Mouse (Mus musculus) layer of hippocampus, adult 18-20 months (tissue): Measurements from ENCODE around the gene Gtf2ird2. TPM values are rescaled to one million over a fixed set of nuclear protein-coding genes. Genes with fewer than 3 reads are reported as not detected.

ENCODE experiments used
- DNase-seq, 2 experiments: peaks; one replicate each; pipeline ENCODE4 v3.0.0; 2022; ENCODE audit warnings: low spot score in 2 of 2
- long read RNA-seq: library from polyadenylated mRNA; stranded (forward); transcript quantifications from one replicate; pipeline ENCODE4 v2.0.0, GENCODE M21; 2021
- total RNA-seq, 2 experiments: library from RNA; stranded (reverse); gene quantifications; 2 replicates each; pipeline ENCODE4 v1.2.3; 2021

The Gtf2ird2 gene
- total RNA-seq = 10 to 100 TPM; 15.7 to 16.8 TPM
- long read RNA-seq, transcript Gtf2ird2-201 (16 exons, 3,482 nt) = major isoform, 8 of 22 reads
- long read RNA-seq, partial matches to known transcripts = 7 of 22 reads
- long read RNA-seq, other reads (novel, unspliced or antisense) = 7 of 22 reads

- peak; percentile 98 to 99 for DNase-seq
Observed at GRCm38 (mm10) chr5:134183880-134184808, at the start of gene Gtf2ird2. Gtf2ird2 (plus strand) TSS chr5:134184019.

DNA sequence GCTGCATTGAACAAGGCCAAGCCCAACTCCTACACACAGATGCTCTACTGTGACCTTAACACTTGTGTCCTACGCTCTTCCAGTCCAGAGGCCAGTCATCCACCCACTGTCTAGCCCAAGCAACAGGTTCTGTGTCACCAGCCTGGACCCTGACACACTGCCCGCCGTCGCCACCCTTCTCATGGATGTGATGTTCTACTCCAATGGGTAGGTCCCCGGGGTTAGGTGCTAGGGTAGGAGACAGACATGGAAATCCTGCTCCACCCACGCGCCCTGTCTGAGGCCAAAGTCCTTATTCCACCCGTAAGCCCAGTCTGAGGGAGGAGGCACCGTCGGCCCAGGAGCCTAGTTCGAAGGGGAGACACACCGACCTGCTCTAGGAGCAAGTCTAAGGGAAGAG, 47.8 kb upstream of the Gtf2ird2 start:
- DNase-seq = no peak

DNA sequence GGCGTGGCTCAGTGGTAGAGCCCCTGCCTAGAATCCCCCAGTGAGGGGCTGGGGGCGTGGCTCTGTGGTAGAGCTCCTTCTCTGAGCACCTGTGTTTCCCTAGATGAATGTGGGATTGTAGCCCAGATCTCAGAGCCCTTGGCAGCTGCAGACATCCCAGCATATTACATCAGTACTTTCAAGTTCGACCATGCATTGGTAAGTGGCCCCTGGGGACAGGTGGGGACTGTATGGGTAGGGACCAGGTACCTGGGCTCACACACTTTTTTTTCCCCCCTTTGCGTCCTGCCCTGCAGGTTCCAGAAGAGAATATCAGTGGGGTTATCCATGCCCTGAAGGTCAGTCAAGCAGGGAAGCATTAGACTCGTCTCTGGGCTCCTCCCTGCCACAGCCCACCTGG, 45.9 kb upstream of the Gtf2ird2 start:
- DNase-seq = no peak

GRCm38 (mm10) chr5:134139429-134139828, 44.4 kb upstream of the Gtf2ird2 start:
- DNase-seq = no peak

GRCm38 (mm10) chr5:134141236-134141635, 42.6 kb upstream of the Gtf2ird2 start:
- DNase-seq = no peak

- DNase-seq = no peak
Observed at GRCm38 (mm10) chr5:134142381-134142780, 41.4 kb upstream of the Gtf2ird2 start.

DNA sequence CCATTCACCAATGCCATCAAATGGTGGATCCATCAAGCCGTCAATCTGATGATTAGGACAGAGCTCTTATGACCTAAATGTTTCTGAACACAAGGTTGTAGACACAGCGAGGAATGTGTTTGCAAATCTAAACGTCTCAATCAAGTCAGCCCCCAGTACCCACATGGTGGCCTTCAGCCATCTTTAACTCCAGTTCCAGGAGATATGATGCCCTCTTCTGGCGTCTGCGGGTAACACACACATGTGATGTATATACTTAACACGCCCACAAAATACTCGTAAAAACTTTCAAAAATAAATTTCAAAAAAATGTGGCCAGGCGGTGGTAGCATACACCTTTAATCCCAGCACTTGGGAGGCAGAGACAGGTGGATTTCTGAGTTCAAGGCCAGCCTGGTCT, 38.8 kb upstream of the Gtf2ird2 start:
- DNase-seq = no peak

GRCm38 (mm10) chr5:134147194-134147753, 36.5 kb upstream of the Gtf2ird2 start:
- DNase-seq = no peak

- no peak for DNase-seq
Observed at GRCm38 (mm10) chr5:134148153-134148552, 35.7 kb upstream of the Gtf2ird2 start.

DNA sequence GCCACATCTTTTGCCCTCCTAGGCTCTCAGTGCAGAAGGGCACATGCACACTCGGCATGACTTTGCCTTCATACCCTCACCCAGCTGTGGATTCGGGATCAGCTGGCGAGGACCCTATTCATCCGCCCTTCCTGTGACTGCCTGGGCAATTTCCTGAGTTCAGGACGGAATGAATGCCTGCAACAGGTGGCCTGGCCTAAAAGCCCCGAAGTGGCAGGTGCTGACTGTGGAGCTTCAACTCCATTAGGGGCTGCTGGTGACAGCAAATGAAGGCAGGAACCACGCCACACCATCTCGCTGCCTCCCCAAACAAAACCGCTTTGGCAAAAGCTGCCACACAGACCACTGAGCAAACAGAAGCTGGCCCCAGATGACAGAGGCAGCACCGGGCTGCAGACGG, 31.9 kb upstream of the Gtf2ird2 start:
- DNase-seq = no peak

- DNase-seq = no peak
Observed at GRCm38 (mm10) chr5:134155916-134156466, 27.8 kb upstream of the Gtf2ird2 start.

DNA sequence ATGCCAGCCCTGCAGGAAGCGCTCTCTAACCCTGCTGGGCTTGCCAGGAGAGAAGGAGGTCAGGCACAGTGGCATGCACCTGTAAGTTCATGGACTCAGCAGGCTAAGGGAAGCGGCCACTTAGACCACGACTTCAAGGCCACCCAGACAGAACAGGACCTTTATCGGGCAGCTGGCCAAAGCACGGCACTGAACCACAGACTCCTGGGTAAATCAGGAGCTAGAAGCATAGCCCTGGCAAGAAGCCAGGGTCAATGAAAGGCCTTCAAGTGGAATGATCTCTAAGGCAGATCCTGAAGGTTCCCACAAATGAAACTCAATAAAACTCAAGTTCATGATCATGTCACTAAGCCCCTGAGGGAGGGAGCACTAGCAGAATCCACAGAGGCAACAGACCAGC, 19.1 kb upstream of the Gtf2ird2 start:
- DNase-seq = no peak

- no peak for DNase-seq
Observed at GRCm38 (mm10) chr5:134166642-134167041, 17.2 kb upstream of the Gtf2ird2 start.

DNA sequence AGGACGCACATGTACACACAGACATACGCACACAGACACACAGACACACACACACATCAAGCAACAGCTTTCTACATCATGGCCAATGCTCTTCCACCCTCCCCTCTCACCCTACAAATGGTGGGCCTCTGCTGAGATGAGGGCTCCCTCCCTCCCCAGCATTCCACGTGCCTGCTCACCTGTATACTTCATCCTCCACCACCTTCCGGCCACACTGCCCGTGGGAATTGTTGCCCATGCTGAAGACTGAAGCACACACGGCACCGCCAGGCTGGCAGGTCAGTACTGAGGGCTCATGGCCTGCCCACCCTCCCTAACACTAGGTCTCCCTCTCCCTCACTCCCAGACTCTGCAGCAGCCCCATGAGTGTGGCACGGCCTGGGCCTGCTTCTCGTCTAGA, 15.8 kb upstream of the Gtf2ird2 start:
- DNase-seq = no peak

- DNase-seq = no peak
Observed at GRCm38 (mm10) chr5:134169231-134169630, 14.6 kb upstream of the Gtf2ird2 start.

DNA sequence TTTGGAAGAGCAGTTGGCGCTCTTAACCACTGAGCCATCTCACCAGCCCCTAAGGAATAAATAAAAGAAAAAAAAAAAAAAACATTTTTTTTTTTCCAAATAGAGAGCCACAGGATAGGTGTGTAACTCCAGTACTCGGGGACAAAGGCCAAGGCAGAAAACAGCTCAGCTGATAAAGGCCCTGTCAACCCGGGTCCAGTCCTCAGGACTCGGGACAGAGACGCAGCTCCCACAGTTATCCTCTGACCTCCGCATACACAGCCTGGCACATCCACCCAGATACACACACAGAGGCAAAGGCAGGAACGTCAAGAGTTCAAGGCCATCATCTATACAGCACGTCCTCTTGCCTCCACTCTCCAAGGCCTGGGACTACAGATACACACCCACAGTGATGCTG, 13.7 kb upstream of the Gtf2ird2 start:
- DNase-seq = no peak

- no peak for DNase-seq
Observed at GRCm38 (mm10) chr5:134173206-134173605, 10.6 kb upstream of the Gtf2ird2 start.

- DNase-seq = no peak
Observed at GRCm38 (mm10) chr5:134175696-134176095, 8.1 kb upstream of the Gtf2ird2 start.

- peak; percentile 74 to 93 for DNase-seq
Observed at GRCm38 (mm10) chr5:134176169-134176881, 7.5 kb upstream of the Gtf2ird2 start, which contains the start of gene Rcc1l. Rcc1l (minus strand) TSS chr5:134176774.

DNA sequence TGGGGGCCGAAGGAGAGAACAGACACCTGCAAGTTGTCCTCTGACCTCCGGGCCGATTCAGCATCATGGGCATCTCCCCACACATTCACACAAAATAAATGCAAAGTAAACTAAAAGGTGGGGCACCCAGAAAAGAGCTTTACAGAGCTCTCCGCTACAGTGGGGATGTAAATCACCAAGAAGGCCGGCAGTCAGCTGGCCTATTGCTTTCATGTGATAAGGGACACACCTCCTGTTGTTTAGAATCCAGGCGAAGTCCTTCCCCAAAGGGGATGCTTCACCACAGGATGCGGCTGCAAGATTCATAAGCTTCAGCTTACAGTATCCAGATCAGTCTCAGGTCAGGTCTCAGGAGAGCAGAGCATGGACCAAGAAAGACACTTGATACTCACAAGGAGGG, 5.3 kb upstream of the Gtf2ird2 start:
- DNase-seq = no peak

- DNase-seq = peak; percentile 59 to 92
Observed at GRCm38 (mm10) chr5:134179871-134180270, 3.9 kb upstream of the Gtf2ird2 start.
